Mouse (Mus musculus) layer of hippocampus, postnatal 25 days (tissue): ENCODE data around the gene Casd1. TPM values are rescaled to one million over a fixed set of nuclear protein-coding genes. Genes with fewer than 3 reads are reported as not detected.

Experiments used
- DNase-seq, 2 experiments: peaks; one replicate each; pipeline ENCODE4 v3.0.0; 2022; ENCODE audit warnings: mixed read lengths in 2 of 2, low spot score in 1 of 2; ENCODE audit errors: extremely low spot score in 1 of 2
- total RNA-seq, 2 experiments: library from RNA; stranded (reverse); gene quantifications; 2 replicates each; pipeline ENCODE4 v1.2.3; 2021

Gene Casd1
- total RNA-seq, result 10 to 100 TPM; 47.6 to 49.8 TPM

- peak; percentile 44 to 65 for DNase-seq
Measured at GRCm38 (mm10) chr6:4600658-4601296, at the start of gene Casd1. Gene Casd1, plus strand, starts transcription at chr6:4600839.

GRCm38 (mm10) chr6:4555366-4555765 lies 45.3 kb upstream of the Casd1 start:
- no peak for DNase-seq

GRCm38 (mm10) chr6:4557086-4557485 lies 43.6 kb upstream of the Casd1 start:
- DNase-seq, result no peak

GRCm38 (mm10) chr6:4557678-4558077 lies 43.0 kb upstream of the Casd1 start:
- DNase-seq, result peak in 1 of 2 experiments; percentile 25

GRCm38 (mm10) chr6:4561156-4561555 lies 39.5 kb upstream of the Casd1 start:
- DNase-seq, result no peak

GRCm38 (mm10) chr6:4561621-4562020 lies 39.0 kb upstream of the Casd1 start:
- DNase-seq, result no peak

GRCm38 (mm10) chr6:4562401-4562800 lies 38.2 kb upstream of the Casd1 start:
- no peak for DNase-seq

GRCm38 (mm10) chr6:4563477-4563876 lies 37.2 kb upstream of the Casd1 start:
- no peak for DNase-seq

- no peak for DNase-seq
Measured at GRCm38 (mm10) chr6:4570412-4570811, 30.2 kb upstream of the Casd1 start.

GRCm38 (mm10) chr6:4577756-4578155 lies 22.9 kb upstream of the Casd1 start:
- no peak for DNase-seq

GRCm38 (mm10) chr6:4578343-4578742 lies 22.3 kb upstream of the Casd1 start:
- no peak for DNase-seq

- no peak for DNase-seq
Measured at GRCm38 (mm10) chr6:4579620-4580019, 21.0 kb upstream of the Casd1 start.

GRCm38 (mm10) chr6:4583485-4583884 lies 17.2 kb upstream of the Casd1 start:
- no peak for DNase-seq

GRCm38 (mm10) chr6:4587946-4588345 lies 12.7 kb upstream of the Casd1 start:
- no peak for DNase-seq

- no peak for DNase-seq
Measured at GRCm38 (mm10) chr6:4588722-4589121, 11.9 kb upstream of the Casd1 start.

GRCm38 (mm10) chr6:4590089-4590488 lies 10.6 kb upstream of the Casd1 start:
- no peak for DNase-seq

GRCm38 (mm10) chr6:4597711-4598110 lies 2.9 kb upstream of the Casd1 start:
- DNase-seq, result no peak

GRCm38 (mm10) chr6:4600085-4600657 lies 468 bp upstream of the Casd1 start:
- DNase-seq, result no peak

GRCm38 (mm10) chr6:4601297-4601931 lies 775 bp downstream of the Casd1 start:
- peak; percentile 15 to 42 for DNase-seq

GRCm38 (mm10) chr6:4602012-4602411 lies 1.4 kb downstream of the Casd1 start:
- DNase-seq, result no peak

- no peak for DNase-seq
Measured at GRCm38 (mm10) chr6:4606394-4606793, 5.8 kb downstream of the Casd1 start.
